Mouse (Mus musculus): ENCODE measurements around the gene Atf7. TPM values are rescaled to one million over a fixed set of nuclear protein-coding genes. Genes with fewer than 3 reads are reported as not detected.

Atf7 gene
- polyA plus RNA-seq, 1 experiment, result 140 TPM

DNA sequence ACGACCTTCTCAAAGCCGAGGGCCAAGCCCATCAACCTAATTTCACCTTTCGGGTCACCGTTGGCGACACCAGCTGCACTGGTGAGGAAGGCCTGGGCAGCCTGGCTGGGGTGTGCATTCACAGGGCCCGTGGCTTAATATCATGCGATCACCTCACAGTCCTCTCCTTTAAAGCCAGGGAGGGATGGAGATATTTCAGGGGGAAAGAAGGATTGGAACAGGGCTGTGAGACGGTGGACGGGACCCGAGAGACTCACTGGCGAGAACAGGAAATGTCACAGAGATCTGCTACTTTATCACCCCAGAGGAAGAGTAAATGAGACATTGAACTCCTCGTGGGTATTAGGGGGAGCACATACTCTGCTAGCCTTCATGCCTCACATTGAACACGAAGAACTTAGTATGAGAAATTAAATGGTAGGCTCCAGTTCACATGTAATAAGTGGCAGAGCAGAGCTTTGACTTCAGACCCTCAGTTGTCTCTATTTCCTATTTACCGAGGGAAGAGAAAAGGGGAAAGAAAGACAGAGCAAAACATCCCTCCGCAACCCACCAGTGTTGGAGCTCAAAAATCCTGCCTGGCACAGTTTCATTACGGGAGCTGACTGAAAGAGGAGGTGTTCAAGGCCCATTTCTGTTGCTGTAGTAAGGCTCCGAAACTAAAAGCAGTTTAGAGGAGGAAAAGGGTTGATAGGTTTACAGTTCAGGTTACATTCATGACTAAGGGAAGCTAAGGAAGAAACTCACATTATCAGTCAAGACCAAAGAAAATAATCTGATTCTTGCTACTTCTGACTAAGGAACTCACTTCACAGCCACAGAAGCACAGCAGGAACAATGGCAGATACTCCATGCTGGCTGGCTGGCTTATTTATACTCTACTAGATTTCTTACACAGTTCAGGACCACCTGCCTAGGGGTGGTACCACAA is 105.8 kb downstream of the Atf7 start:
- WGBS, result 19% methylated on average over 17 of the region's 17 CpGs
- H3K36me3 ChIP-seq (ENCODE audit: control insufficient read depth, insufficient read depth, low read length), result peaks cover 3% of the 10 kb centered on the region; the same call in 1 of the 2 replicates
- no peak for DNase-seq
- TF ChIP-seq CTCF (IDR thresholded peaks at IDR 0.05; ENCODE audit: borderline replicate concordance, control insufficient read depth, extremely low read depth, insufficient read depth, low read length, poor library complexity) (no peak), POLR2A (IDR thresholded peaks at IDR 0.05; ENCODE audit: control insufficient read depth, extremely low read depth, insufficient read depth, low read length, poor library complexity) (no peak)
- no peak overlapping the region for H3K27ac ChIP-seq (ENCODE audit: control insufficient read depth, insufficient read depth, low read length)
- peak overlapping the region; percentile 52 for H3K4me3 ChIP-seq (ENCODE audit: control insufficient read depth, insufficient read depth, low read length)
- peaks cover 15% of the 10 kb centered on the region for H3K4me1 ChIP-seq (replicated peaks; ENCODE audit: control insufficient read depth, insufficient read depth, low read length)
- no peaks in the 10 kb centered on the region for H3K27me3 ChIP-seq (ENCODE audit: control insufficient read depth, insufficient read depth, low read length)

DNA sequence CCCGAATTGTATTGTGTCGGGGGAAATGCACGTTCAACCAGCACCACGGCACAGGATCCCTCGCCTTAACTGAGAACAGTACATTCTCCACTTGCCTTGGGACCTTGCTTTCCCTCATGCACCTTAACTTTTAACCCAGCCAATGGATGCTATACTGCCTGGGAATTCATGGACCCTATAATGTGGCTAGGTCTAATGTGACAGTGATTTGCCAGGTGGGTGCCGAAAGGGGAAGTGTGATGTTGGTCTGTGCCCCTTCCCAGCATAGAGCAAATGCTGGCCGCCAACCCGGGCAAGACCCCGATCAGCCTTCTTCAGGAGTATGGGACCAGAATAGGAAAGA is 106.4 kb downstream of the Atf7 start:
- peak overlapping the region; percentile 46 for H3K27ac ChIP-seq (ENCODE audit: control insufficient read depth, insufficient read depth, low read length)
- peaks cover 3% of the 10 kb centered on the region; the same call in 1 of the 2 replicates for H3K36me3 ChIP-seq (ENCODE audit: control insufficient read depth, insufficient read depth, low read length)
- no peak for DNase-seq
- no peak for TF ChIP-seq POLR2A (IDR thresholded peaks at IDR 0.05; ENCODE audit: control insufficient read depth, extremely low read depth, insufficient read depth, low read length, poor library complexity)
- TF ChIP-seq CTCF (IDR thresholded peaks at IDR 0.05; ENCODE audit: borderline replicate concordance, control insufficient read depth, extremely low read depth, insufficient read depth, low read length, poor library complexity), result no peak
- H3K4me3 ChIP-seq (ENCODE audit: control insufficient read depth, insufficient read depth, low read length), result peak overlapping the region; percentile 52
- under 1% methylated on average over 9 of the region's 9 CpGs for WGBS
- H3K27me3 ChIP-seq (ENCODE audit: control insufficient read depth, insufficient read depth, low read length), result no peaks in the 10 kb centered on the region
- H3K4me1 ChIP-seq (replicated peaks; ENCODE audit: control insufficient read depth, insufficient read depth, low read length), result peaks cover 15% of the 10 kb centered on the region

DNA sequence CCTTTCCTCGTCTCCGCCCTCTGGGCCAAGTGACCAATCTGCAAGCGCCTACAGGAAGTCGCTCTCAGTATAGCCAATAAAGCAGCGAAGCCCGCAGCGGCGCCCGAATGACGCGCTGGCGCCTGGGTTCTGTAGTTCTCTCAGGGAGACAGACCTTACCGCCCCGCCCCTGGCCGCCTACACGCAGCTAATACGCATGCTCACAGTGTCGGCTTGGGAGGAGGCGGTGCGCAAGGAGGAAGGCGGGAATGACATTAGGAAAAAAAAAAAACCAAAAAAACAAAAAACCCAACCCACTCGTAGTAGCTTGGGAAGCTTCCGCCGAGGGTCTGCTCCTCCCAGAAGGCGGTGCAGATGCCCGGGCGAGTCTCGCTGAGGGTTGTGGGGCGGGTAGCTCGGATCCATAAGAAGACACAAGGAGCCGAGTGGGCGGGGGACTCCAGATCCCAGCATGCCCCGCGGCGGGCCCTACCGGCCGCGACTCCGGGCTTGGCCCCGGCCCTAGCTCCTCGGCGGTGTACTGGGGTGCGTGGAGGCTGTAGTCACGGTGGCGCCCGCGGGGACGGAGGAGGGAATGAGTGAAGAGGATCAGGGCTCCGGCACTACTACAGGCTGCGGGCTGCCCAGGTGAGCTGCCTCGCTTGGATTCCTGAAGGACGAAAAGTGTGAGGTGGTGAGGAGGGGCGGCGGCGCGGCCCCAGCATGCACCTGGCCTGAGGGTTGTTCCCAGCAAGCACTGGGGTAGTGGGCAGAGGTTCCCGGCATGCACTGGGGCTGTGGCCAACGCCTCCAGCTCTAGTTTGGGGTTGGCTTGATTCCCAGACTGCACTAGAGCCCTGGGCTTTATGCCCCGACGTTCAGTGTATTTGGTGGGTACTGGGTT is 107.0 kb downstream of the Atf7 start, which contains the start of gene Tarbp2:
Gene Tarbp2 (plus strand): TSS at position 217 of the 883 bp plus-strand sequence.
- no peaks in the 10 kb centered on the region for H3K27me3 ChIP-seq (ENCODE audit: control insufficient read depth, insufficient read depth, low read length)
- H3K27ac ChIP-seq (ENCODE audit: control insufficient read depth, insufficient read depth, low read length), result peak within 1 kb of the TSS; percentile 49
- H3K4me3 ChIP-seq (ENCODE audit: control insufficient read depth, insufficient read depth, low read length), result peak within 1 kb of the TSS; percentile 59
- H3K4me1 ChIP-seq (replicated peaks; ENCODE audit: control insufficient read depth, insufficient read depth, low read length), result peaks cover 15% of the 10 kb centered on the region
- H3K36me3 ChIP-seq (ENCODE audit: control insufficient read depth, insufficient read depth, low read length), result no peaks in the 10 kb centered on the region
- TF ChIP-seq POLR2A (IDR thresholded peaks at IDR 0.05; ENCODE audit: control insufficient read depth, extremely low read depth, insufficient read depth, low read length, poor library complexity), result peak; percentile 57; the same call in 1 of the 2 replicates
- peak; percentile 49; the same call in 1 of the 2 replicates for TF ChIP-seq CTCF (IDR thresholded peaks at IDR 0.05; ENCODE audit: borderline replicate concordance, control insufficient read depth, extremely low read depth, insufficient read depth, low read length, poor library complexity)
- peak; percentile 99 for DNase-seq
- under 1% methylated on average over 60 of the region's 60 CpGs for WGBS

DNA sequence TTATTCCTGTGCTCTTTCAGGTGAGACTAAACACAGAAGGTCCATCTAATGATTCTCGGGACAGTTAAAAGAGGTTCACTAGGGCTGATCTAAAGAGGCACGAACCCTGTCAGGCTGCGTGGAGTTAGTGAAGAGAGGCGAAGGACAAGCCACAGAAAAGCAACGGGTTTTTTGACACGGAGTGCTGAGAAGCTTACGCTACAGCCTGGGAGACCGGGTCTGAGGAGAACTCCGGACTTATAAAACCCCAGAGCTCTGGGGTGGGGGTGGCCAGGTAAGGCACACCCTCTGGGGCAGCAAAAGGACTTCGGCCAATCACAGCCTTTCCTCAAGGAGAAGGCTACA is 107.7 kb downstream of the Atf7 start:
- no peak for DNase-seq
- TF ChIP-seq POLR2A (IDR thresholded peaks at IDR 0.05; ENCODE audit: control insufficient read depth, extremely low read depth, insufficient read depth, low read length, poor library complexity) (0 out of 2 replicates have a peak, but pooled peaks have one; percentile 41), CTCF (IDR thresholded peaks at IDR 0.05; ENCODE audit: borderline replicate concordance, control insufficient read depth, extremely low read depth, insufficient read depth, low read length, poor library complexity) (no peak)
- no peaks in the 10 kb centered on the region for H3K36me3 ChIP-seq (ENCODE audit: control insufficient read depth, insufficient read depth, low read length)
- H3K4me3 ChIP-seq (ENCODE audit: control insufficient read depth, insufficient read depth, low read length), result peak overlapping the region; percentile 51
- peaks cover 15% of the 10 kb centered on the region for H3K4me1 ChIP-seq (replicated peaks; ENCODE audit: control insufficient read depth, insufficient read depth, low read length)
- peak overlapping the region; percentile 18; the same call in 1 of the 2 replicates for H3K27ac ChIP-seq (ENCODE audit: control insufficient read depth, insufficient read depth, low read length)
- H3K27me3 ChIP-seq (ENCODE audit: control insufficient read depth, insufficient read depth, low read length), result no peaks in the 10 kb centered on the region
- under 1% methylated on average over 10 of the region's 10 CpGs for WGBS

DNA sequence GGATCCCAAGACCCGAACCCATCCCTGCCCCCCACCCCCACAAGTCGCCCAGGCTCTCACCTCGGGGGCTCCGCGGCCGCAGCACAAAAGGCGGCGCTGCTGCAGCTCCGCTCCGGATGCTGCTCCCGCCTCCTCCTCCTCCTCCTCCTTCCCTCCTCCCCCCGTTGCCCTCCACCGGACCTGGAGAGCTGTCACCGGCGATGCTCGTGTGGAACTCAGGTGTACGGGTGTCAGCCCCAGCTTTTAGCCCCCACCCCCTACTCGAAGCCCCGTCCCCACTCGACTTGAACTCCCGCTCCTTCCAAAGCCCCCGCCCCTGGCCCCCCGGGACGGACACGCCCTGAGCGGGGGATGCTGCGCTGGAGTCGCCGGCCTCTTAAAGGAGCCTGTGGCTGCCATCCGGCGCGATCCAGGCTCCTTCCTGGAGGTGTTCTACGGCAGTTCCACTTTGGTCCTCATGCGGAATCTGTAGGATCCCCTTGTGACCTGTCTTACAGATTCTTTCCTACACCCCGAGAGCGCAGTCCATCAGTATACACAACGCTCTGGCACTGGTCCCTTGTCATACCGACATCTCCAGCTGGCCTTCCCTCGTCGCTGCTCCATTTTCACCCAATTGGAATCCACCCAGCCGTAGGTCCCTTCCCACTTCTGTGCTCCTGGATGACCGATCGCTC is 108.4 kb downstream of the Atf7 start, which contains the start of gene Map3k12:
Gene Map3k12 (minus strand): TSS at position 337 of the 677 bp plus-strand sequence.
- peaks cover 15% of the 10 kb centered on the region for H3K4me1 ChIP-seq (replicated peaks; ENCODE audit: control insufficient read depth, insufficient read depth, low read length)
- H3K4me3 ChIP-seq (ENCODE audit: control insufficient read depth, insufficient read depth, low read length), result peak within 1 kb of the TSS; percentile 59
- H3K27me3 ChIP-seq (ENCODE audit: control insufficient read depth, insufficient read depth, low read length), result no peaks in the 10 kb centered on the region
- peak; percentile 78 for DNase-seq
- no peaks in the 10 kb centered on the region for H3K36me3 ChIP-seq (ENCODE audit: control insufficient read depth, insufficient read depth, low read length)
- WGBS, result 1% methylated on average over 43 of the region's 43 CpGs
- H3K27ac ChIP-seq (ENCODE audit: control insufficient read depth, insufficient read depth, low read length), result peak within 1 kb of the TSS; percentile 49; the same call in 1 of the 2 replicates
- TF ChIP-seq POLR2A (IDR thresholded peaks at IDR 0.05; ENCODE audit: control insufficient read depth, extremely low read depth, insufficient read depth, low read length, poor library complexity) (no peak), CTCF (IDR thresholded peaks at IDR 0.05; ENCODE audit: borderline replicate concordance, control insufficient read depth, extremely low read depth, insufficient read depth, low read length, poor library complexity) (0 out of 2 replicates have a peak, but pooled peaks have one; percentile 6)
